Mouse (Mus musculus) forebrain, embryonic 12.5 days (tissue): ENCODE measurements around the gene Isca1. TPM values are rescaled to one million over a fixed set of nuclear protein-coding genes. Genes with fewer than 3 reads are reported as not detected.

Experiments
- ATAC-seq: fragments of 200-750 bp; cut with Nextera tagmentation; 2 replicates; pipeline ENCODE4 v1.8.0; 2017; ENCODE audit warnings: moderate TSS enrichment; ENCODE audit not compliant: low FRiP score
- H3K27ac ChIP-seq: fragments of 300-500 bp; sonication (generic); 2 replicates; pipeline ENCODE4 v1.5.1; 2016; ENCODE audit warnings: mild to moderate bottlenecking
- H3K27me3 ChIP-seq: fragments of 300-500 bp; sonication (generic); 2 replicates; pipeline ENCODE4 v1.6.1; 2016; ENCODE audit warnings: mild to moderate bottlenecking
- H3K36me3 ChIP-seq: fragments of 300-500 bp; sonication (generic); replicated peaks from 2 replicates; pipeline ENCODE4 v1.6.1; 2016; ENCODE audit warnings: mild to moderate bottlenecking
- H3K4me1 ChIP-seq: fragments of 300-500 bp; sonication (generic); 2 replicates; pipeline ENCODE4 v1.6.1; 2016
- H3K4me2 ChIP-seq: fragments of 300-500 bp; sonication (generic); 2 replicates; pipeline ENCODE4 v1.6.1; 2016; ENCODE audit warnings: mild to moderate bottlenecking, moderate library complexity
- H3K4me3 ChIP-seq: fragments of 300-500 bp; sonication (generic); replicated peaks from 2 replicates; pipeline ENCODE4 v1.5.1; 2016; ENCODE audit warnings: mild to moderate bottlenecking
- H3K9ac ChIP-seq: fragments of 300-500 bp; sonication (generic); 2 replicates; pipeline ENCODE4 v1.6.1; 2016; ENCODE audit warnings: mild to moderate bottlenecking
- H3K9me3 ChIP-seq: fragments of 300-500 bp; sonication (generic); 2 replicates; pipeline ENCODE4 v1.6.1; 2016
- WGBS: fragments of 180-500 bp; shearing (Covaris S2); methylation state at CpG from one replicate; pipeline ENCODE4 v1.1.7; 2016; 5-methylcytosine and 5-hydroxymethylcytosine counted together
- polyA plus RNA-seq: library from polyadenylated mRNA; unstranded; fragments of >200 nt; fragmentation: Nextera tagmentation; extraction: Ambion mirVana; gene quantifications from 2 replicates; pipeline ENCODE4 v1.2.1, GENCODE M21; 2016

Gene Isca1
- polyA plus RNA-seq, 1 experiment from 2014 or later: 113 TPM

DNA sequence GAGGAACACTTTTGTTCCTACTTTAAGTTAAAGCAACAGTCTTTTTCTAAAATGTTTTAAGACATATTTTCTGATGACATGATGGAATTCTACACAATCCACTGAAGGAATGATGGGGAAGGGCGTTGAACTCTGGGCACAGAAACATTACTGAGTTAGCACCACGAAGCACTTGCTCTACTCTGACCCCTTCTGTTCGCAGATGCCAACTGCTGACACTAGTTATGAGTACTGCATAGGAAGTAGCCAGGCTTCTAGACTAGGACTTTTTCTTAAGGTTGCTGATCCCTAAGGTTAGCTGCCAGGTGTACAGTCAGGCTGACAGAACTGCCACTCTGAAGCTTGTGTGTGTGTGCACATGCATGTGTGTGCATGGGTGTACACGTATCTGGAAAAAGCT lies 9.6 kb upstream of the Isca1 start:
- H3K4me1 ChIP-seq: no peaks in the 10 kb centered on the region
- ATAC-seq: no peak
- no peak overlapping the region for H3K4me3 ChIP-seq
- H3K9ac ChIP-seq: no peak overlapping the region
- H3K36me3 ChIP-seq: peaks cover 90% of the 10 kb centered on the region
- no peaks in the 10 kb centered on the region for H3K27me3 ChIP-seq
- no peaks in the 10 kb centered on the region for H3K9me3 ChIP-seq
- H3K4me2 ChIP-seq: no peak overlapping the region
- H3K27ac ChIP-seq: no peak overlapping the region
- WGBS: 85% methylated on average over 4 of the region's 4 CpGs

DNA sequence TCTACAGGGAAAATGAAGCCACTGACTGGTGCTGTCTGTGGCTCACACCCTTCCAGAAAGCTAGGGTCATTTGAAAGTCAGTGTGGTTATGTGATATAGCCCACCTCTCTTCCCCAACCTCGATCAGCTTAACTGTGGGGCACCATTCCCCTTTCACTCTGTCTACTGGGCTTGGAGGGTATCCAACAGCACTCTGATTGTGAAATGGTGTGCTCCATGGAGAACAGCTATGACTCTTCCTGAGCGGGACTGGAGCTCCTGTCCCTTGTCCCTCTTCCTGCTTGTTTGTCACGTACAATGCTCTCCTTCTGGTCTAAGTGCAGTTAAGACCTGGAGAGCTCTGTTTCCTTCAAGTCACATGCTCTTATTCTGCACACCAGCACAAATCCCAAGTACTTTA lies 5.6 kb upstream of the Isca1 start:
- no peak overlapping the region for H3K4me3 ChIP-seq
- 88% methylated on average over 3 of the region's 3 CpGs for WGBS
- peaks cover 12% of the 10 kb centered on the region for H3K4me1 ChIP-seq
- ATAC-seq: no peak
- no peak overlapping the region for H3K4me2 ChIP-seq
- peaks cover 72% of the 10 kb centered on the region for H3K36me3 ChIP-seq
- no peak overlapping the region for H3K9ac ChIP-seq
- no peak overlapping the region for H3K27ac ChIP-seq
- no peaks in the 10 kb centered on the region for H3K27me3 ChIP-seq
- no peaks in the 10 kb centered on the region for H3K9me3 ChIP-seq

GRCm38 (mm10) chr13:59771257-59771656 lies 1.6 kb upstream of the Isca1 start:
- Histone ChIP-seq H3K27ac (peak overlapping the region; percentile 97; the same call in 1 of the 2 replicates), H3K4me3 (no peak overlapping the region), H3K4me2 (no peak overlapping the region), H3K4me1 (peaks cover 40% of the 10 kb centered on the region), H3K9me3 (no peaks in the 10 kb centered on the region), H3K36me3 (peaks cover 36% of the 10 kb centered on the region), H3K9ac (no peak overlapping the region), H3K27me3 (no peaks in the 10 kb centered on the region)
- 83% methylated on average over 9 of the region's 9 CpGs for WGBS
- no peak for ATAC-seq

- Histone ChIP-seq H3K4me3 (peak overlapping the region; percentile 93; the same call in 1 of the 2 replicates), H3K27me3 (no peaks in the 10 kb centered on the region), H3K9me3 (no peaks in the 10 kb centered on the region), H3K4me1 (peaks cover 44% of the 10 kb centered on the region), H3K9ac (peak overlapping the region; percentile 71; the same call in 1 of the 2 replicates), H3K4me2 (peak overlapping the region; percentile 62), H3K36me3 (peaks cover 33% of the 10 kb centered on the region), H3K27ac (peak overlapping the region; percentile 97)
- ATAC-seq: no peak
- 78% methylated on average over 9 of the region's 9 CpGs for WGBS
Measured at GRCm38 (mm10) chr13:59770847-59771246, 1.2 kb upstream of the Isca1 start.

GRCm38 (mm10) chr13:59770164-59770562 lies 553 bp upstream of the Isca1 start:
- Histone ChIP-seq H3K27me3 (no peaks in the 10 kb centered on the region), H3K4me2 (peak overlapping the region; percentile 62), H3K9ac (peak overlapping the region; percentile 71), H3K36me3 (peaks cover 27% of the 10 kb centered on the region), H3K4me3 (peak overlapping the region; percentile 93), H3K27ac (peak overlapping the region; percentile 97), H3K4me1 (peaks cover 48% of the 10 kb centered on the region), H3K9me3 (no peaks in the 10 kb centered on the region)
- peak; percentile 87 for ATAC-seq
- WGBS: under 1% methylated on average over 28 of the region's 28 CpGs

DNA sequence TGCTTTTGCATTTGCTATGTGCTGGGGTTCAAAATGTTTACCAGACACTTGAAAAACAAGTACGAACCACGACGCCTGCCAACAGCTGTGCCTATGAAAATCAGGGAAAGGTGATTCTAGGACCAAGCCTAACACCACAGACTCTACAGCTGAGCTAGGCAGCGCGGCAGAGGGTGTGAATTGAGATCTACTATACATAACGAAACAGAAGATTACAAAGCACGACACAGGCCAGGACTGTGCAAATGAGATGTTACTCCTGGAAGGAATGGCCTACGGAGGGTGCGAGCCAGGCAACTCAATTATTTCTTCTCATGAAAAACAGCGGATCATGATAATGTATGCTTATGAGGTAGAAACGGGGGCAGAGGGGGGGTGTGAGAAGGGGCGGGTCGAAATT lies 1.1 kb downstream of the Isca1 start:
- peaks cover 48% of the 10 kb centered on the region for H3K4me1 ChIP-seq
- H3K9ac ChIP-seq: peak overlapping the region; percentile 82
- peak overlapping the region; percentile 93 for H3K4me3 ChIP-seq
- no peak for ATAC-seq
- H3K27me3 ChIP-seq: no peaks in the 10 kb centered on the region
- peak overlapping the region; percentile 62 for H3K4me2 ChIP-seq
- H3K27ac ChIP-seq: no peak overlapping the region
- H3K9me3 ChIP-seq: no peaks in the 10 kb centered on the region
- WGBS: 40% methylated on average over 13 of the region's 13 CpGs
- H3K36me3 ChIP-seq: peaks cover 15% of the 10 kb centered on the region

GRCm38 (mm10) chr13:59766786-59767515 lies 2.7 kb downstream of the Isca1 start:
- Histone ChIP-seq H3K9me3 (no peaks in the 10 kb centered on the region), H3K9ac (no peak overlapping the region), H3K27me3 (no peaks in the 10 kb centered on the region), H3K27ac (no peak overlapping the region), H3K36me3 (peaks cover 10% of the 10 kb centered on the region), H3K4me1 (peaks cover 48% of the 10 kb centered on the region), H3K4me3 (no peak overlapping the region), H3K4me2 (peak overlapping the region; percentile 8; the same call in 1 of the 2 replicates)
- ATAC-seq: no peak
- 85% methylated on average over 11 of the region's 11 CpGs for WGBS

GRCm38 (mm10) chr13:59762791-59763190 lies 6.8 kb downstream of the Isca1 start:
- Histone ChIP-seq H3K4me1 (peaks cover 24% of the 10 kb centered on the region), H3K4me3 (no peak overlapping the region), H3K9ac (no peak overlapping the region), H3K27ac (no peak overlapping the region), H3K9me3 (no peaks in the 10 kb centered on the region), H3K36me3 (peaks cover 47% of the 10 kb centered on the region), H3K27me3 (no peaks in the 10 kb centered on the region), H3K4me2 (no peak overlapping the region)
- WGBS: 91% methylated on average over 7 of the region's 7 CpGs
- no peak for ATAC-seq

- H3K4me3 ChIP-seq: no peak overlapping the region
- H3K27me3 ChIP-seq: no peaks in the 10 kb centered on the region
- H3K4me1 ChIP-seq: no peaks in the 10 kb centered on the region
- whole genome bisulfite sequencing: 93% methylated on average over 7 of the region's 7 CpGs
- no peaks in the 10 kb centered on the region for H3K9me3 ChIP-seq
- H3K9ac ChIP-seq: no peak overlapping the region
- no peak overlapping the region for H3K4me2 ChIP-seq
- H3K27ac ChIP-seq: no peak overlapping the region
- peaks cover 68% of the 10 kb centered on the region for H3K36me3 ChIP-seq
- no peak for ATAC-seq
Measured at GRCm38 (mm10) chr13:59756906-59757305, 12.7 kb downstream of the Isca1 start.

DNA sequence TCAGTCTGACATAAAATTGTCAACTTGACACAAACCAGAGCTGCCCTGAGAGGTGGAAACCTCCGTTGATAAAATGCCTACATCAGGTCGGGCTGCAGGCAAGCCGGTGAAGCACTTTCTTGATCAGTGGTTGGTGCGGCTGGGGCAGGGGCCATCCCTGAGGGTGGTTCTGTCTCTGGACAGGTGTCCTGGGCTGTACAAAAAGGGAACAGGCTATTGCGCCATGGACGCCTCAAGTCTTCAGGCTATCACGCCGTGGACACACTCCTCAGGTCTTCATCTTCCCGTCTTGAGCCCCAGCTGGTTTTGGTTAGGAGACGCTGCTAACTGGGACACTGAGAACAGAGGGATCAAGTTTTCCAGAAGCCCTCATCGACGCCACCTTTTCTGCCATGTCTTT lies 19.3 kb downstream of the Isca1 start:
- Histone ChIP-seq H3K4me1 (no peaks in the 10 kb centered on the region), H3K4me2 (no peak overlapping the region), H3K4me3 (no peak overlapping the region), H3K36me3 (peaks cover 14% of the 10 kb centered on the region), H3K9ac (no peak overlapping the region), H3K27me3 (no peaks in the 10 kb centered on the region), H3K9me3 (no peaks in the 10 kb centered on the region), H3K27ac (no peak overlapping the region)
- 75% methylated on average over 12 of the region's 12 CpGs for WGBS
- no peak for ATAC-seq

DNA sequence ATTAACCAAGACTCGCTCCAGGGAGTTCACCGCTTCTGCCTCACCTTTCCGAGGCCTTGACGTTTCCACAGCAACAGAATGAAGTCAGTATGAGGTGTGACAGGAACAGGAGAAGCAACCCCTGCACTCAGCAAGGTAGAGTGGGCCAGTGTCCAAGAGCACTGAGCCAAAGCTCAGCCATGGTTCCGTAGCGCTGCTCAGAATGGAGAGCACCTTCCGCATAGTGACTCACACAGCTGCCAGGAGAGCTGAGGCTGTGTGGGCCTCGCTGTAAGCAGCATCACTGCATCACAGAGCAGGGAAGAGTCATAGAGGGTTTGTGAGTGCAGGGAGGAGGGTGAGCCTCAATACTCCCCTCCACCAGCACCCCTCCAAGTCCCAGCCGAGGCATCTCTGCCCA lies 22.9 kb downstream of the Isca1 start, which contains the start of gene 1700014D04Rik:
Gene 1700014D04Rik (minus strand): TSS at position 42 of the 400 bp plus-strand sequence.
- Histone ChIP-seq H3K9ac (no peak within 1 kb of the TSS), H3K4me1 (no peaks in the 10 kb centered on the region), H3K27ac (no peak within 1 kb of the TSS), H3K27me3 (no peaks in the 10 kb centered on the region), H3K9me3 (no peaks in the 10 kb centered on the region), H3K4me2 (no peak within 1 kb of the TSS), H3K4me3 (no peak within 1 kb of the TSS), H3K36me3 (no peaks in the 10 kb centered on the region)
- WGBS: 82% methylated on average over 9 of the region's 9 CpGs
- ATAC-seq: no peak

DNA sequence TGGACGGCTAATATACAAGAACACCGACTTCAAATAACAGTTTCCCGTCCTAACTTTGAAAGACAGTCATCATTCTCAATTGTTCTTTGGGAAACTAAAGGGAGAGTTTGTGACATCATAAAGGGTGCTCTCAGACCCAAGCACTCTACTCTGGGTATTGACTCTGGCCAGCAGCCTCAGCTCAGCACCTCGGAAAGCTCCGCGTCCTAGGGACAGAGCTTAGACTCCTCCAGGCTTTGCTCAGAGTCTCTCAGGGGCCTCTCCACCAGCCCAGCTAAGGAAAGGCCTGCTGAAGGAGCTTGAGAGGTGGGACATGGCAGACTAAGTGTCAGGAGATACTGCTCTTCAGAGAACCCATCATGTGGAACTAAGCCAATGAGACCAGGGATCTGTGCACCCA lies 23.4 kb downstream of the Isca1 start:
- H3K27me3 ChIP-seq: no peaks in the 10 kb centered on the region
- no peak overlapping the region for H3K4me2 ChIP-seq
- H3K9ac ChIP-seq: no peak overlapping the region
- H3K36me3 ChIP-seq: no peaks in the 10 kb centered on the region
- H3K4me3 ChIP-seq: no peak overlapping the region
- H3K27ac ChIP-seq: no peak overlapping the region
- H3K4me1 ChIP-seq: no peaks in the 10 kb centered on the region
- WGBS: 70% methylated on average over 6 of the region's 6 CpGs
- no peak for ATAC-seq
- H3K9me3 ChIP-seq: no peaks in the 10 kb centered on the region

- 87% methylated on average over 6 of the region's 6 CpGs for WGBS
- H3K4me2 ChIP-seq: no peak overlapping the region
- no peak for ATAC-seq
- no peaks in the 10 kb centered on the region for H3K4me1 ChIP-seq
- no peak overlapping the region for H3K9ac ChIP-seq
- no peaks in the 10 kb centered on the region for H3K9me3 ChIP-seq
- no peak overlapping the region for H3K4me3 ChIP-seq
- no peak overlapping the region for H3K27ac ChIP-seq
- no peaks in the 10 kb centered on the region for H3K27me3 ChIP-seq
- H3K36me3 ChIP-seq: no peaks in the 10 kb centered on the region
Measured at GRCm38 (mm10) chr13:59745462-59745861, 24.1 kb downstream of the Isca1 start.
